Mouse (Mus musculus) midbrain, postnatal 0 days (tissue): ENCODE data around the gene Tspear. TPM values are rescaled to one million over a fixed set of nuclear protein-coding genes. Genes with fewer than 3 reads are reported as not detected.

Source experiments
- ATAC-seq: fragments of 200-750 bp; cut with Nextera tagmentation; 2 replicates; pipeline ENCODE4 v1.8.0; 2017; ENCODE audit warnings: moderate number of reproducible peaks, mild to moderate bottlenecking, moderate TSS enrichment, moderate library complexity; ENCODE audit not compliant: low FRiP score
- DNase-seq: peaks from one replicate; pipeline ENCODE4 v3.0.0-alpha.2; 2015; ENCODE audit warnings: low spot score
- H3K27ac ChIP-seq: fragments of 300-500 bp; sonication (generic); 2 replicates; pipeline ENCODE4 v1.5.1; 2014; ENCODE audit warnings: low read depth, mild to moderate bottlenecking, low read length, mixed read lengths
- H3K27me3 ChIP-seq: fragments of 300-500 bp; sonication (generic); 2 replicates; pipeline ENCODE4 v1.6.1; 2014; ENCODE audit warnings: low read length, control low read depth, mixed read lengths; ENCODE audit not compliant: insufficient read depth
- H3K36me3 ChIP-seq: fragments of 300-500 bp; sonication (generic); 2 replicates; pipeline ENCODE4 v1.6.1; 2014; ENCODE audit warnings: low read length, control low read depth, mixed read lengths; ENCODE audit not compliant: insufficient read depth
- H3K4me1 ChIP-seq: fragments of 300-500 bp; sonication (generic); 2 replicates; pipeline ENCODE4 v1.6.1; 2014; ENCODE audit warnings: mild to moderate bottlenecking, control low read depth, antibody characterized with exemption, low read length, mixed read lengths; ENCODE audit not compliant: insufficient read depth
- H3K4me2 ChIP-seq: fragments of 300-500 bp; sonication (generic); 2 replicates; pipeline ENCODE4 v1.6.1; 2014; ENCODE audit warnings: low read depth, mild to moderate bottlenecking, low read length, mixed read lengths; ENCODE audit not compliant: poor library complexity, severe bottlenecking
- H3K4me3 ChIP-seq: fragments of 300-500 bp; sonication (generic); 2 replicates; pipeline ENCODE4 v1.5.1; 2014; ENCODE audit warnings: low read depth, mild to moderate bottlenecking, low read length, moderate library complexity
- H3K9ac ChIP-seq: fragments of 300-500 bp; sonication (generic); replicated peaks from 2 replicates; pipeline ENCODE4 v1.6.1; 2014; ENCODE audit warnings: mild to moderate bottlenecking, low read length, moderate library complexity, mixed read lengths; ENCODE audit not compliant: poor library complexity, severe bottlenecking
- H3K9me3 ChIP-seq: fragments of 300-500 bp; sonication (generic); 2 replicates; pipeline ENCODE4 v1.6.1; 2016; ENCODE audit warnings: low read length, control low read depth
- CTCF ChIP-seq: IDR thresholded peaks from 2 replicates; pipeline ENCODE4 v1.5.1; 2016; ENCODE audit warnings: antibody characterized with exemption, mild to moderate bottlenecking
- WGBS: fragments of 180-500 bp; shearing (Covaris S2); extraction: QIAGEN DNeasy Blood & Tissue Kit; methylation state at CpG from one replicate; pipeline ENCODE4 v1.1.7; 2014; 5-methylcytosine and 5-hydroxymethylcytosine counted together
- polyA plus RNA-seq: library from polyadenylated mRNA; unstranded; fragments of >200 nt; fragmentation: Nextera tagmentation; extraction: Ambion mirVana; gene quantifications from 2 replicates; pipeline ENCODE4 v1.2.1, GENCODE M21; 2015
- total RNA-seq: library from RNA; depleted of rRNA; stranded (reverse); fragments of >200 nt; gene quantifications from 2 replicates; pipeline ENCODE4 v1.2.3, GENCODE M21; 2014

Tspear gene
- total and polyA plus RNA-seq, 2 experiments from 2014 or later: 0.63 to 1.5 TPM

- DNase-seq (no peak), ATAC-seq (no peak)
- Histone ChIP-seq H3K4me3 (no peak overlapping the region), H3K4me1 (no peaks in the 10 kb centered on the region), H3K9me3 (no peaks in the 10 kb centered on the region), H3K4me2 (no peak overlapping the region), H3K27ac (no peak overlapping the region), H3K27me3 (no peaks in the 10 kb centered on the region), H3K9ac (no peak overlapping the region), H3K36me3 (peaks cover 3% of the 10 kb centered on the region; the same call in 1 of the 2 replicates)
- WGBS: 90% methylated on average over 9 of the region's 9 CpGs
- peak; percentile 26; the same call in 1 of the 2 replicates for TF ChIP-seq CTCF
These were observed 34.3 kb upstream of the Tspear start for GRCm38 (mm10) chr10:77652046-77652445.

- Histone ChIP-seq H3K27ac (no peak overlapping the region), H3K4me3 (no peak overlapping the region), H3K27me3 (no peaks in the 10 kb centered on the region), H3K9ac (no peak overlapping the region), H3K4me2 (no peak overlapping the region), H3K9me3 (no peaks in the 10 kb centered on the region), H3K36me3 (no peaks in the 10 kb centered on the region), H3K4me1 (no peaks in the 10 kb centered on the region)
- TF ChIP-seq CTCF: no peak
- ATAC-seq (no peak), DNase-seq (no peak)
- WGBS: 69% methylated on average over 15 of the region's 15 CpGs
These were observed 27.9 kb upstream of the Tspear start for GRCm38 (mm10) chr10:77658286-77658994.

GRCm38 (mm10) chr10:77663949-77664665, 22.3 kb upstream of the Tspear start:
- ATAC-seq: no peak
- no peak for TF ChIP-seq CTCF
- Histone ChIP-seq H3K27ac (no peak overlapping the region), H3K36me3 (no peaks in the 10 kb centered on the region), H3K4me3 (no peak overlapping the region), H3K9ac (no peak overlapping the region), H3K9me3 (no peaks in the 10 kb centered on the region), H3K4me1 (no peaks in the 10 kb centered on the region), H3K27me3 (no peaks in the 10 kb centered on the region), H3K4me2 (no peak overlapping the region)
- no peak for DNase-seq
- 62% methylated on average over 43 of the region's 43 CpGs for WGBS

- Histone ChIP-seq H3K36me3 (no peaks in the 10 kb centered on the region), H3K4me3 (no peak overlapping the region), H3K9ac (no peak overlapping the region), H3K4me2 (no peak overlapping the region), H3K4me1 (no peaks in the 10 kb centered on the region), H3K9me3 (no peaks in the 10 kb centered on the region), H3K27ac (no peak overlapping the region), H3K27me3 (no peaks in the 10 kb centered on the region)
- ATAC-seq (no peak), DNase-seq (peak; percentile 28)
- no peak for TF ChIP-seq CTCF
- 84% methylated on average over 8 of the region's 8 CpGs for WGBS
These were observed 20.0 kb upstream of the Tspear start for GRCm38 (mm10) chr10:77666342-77666741.

GRCm38 (mm10) chr10:77667402-77667801, 19.0 kb upstream of the Tspear start:
- H3K9ac ChIP-seq: no peak overlapping the region
- TF ChIP-seq CTCF: no peak
- no peak overlapping the region for H3K4me3 ChIP-seq
- H3K9me3 ChIP-seq: no peaks in the 10 kb centered on the region
- DNase-seq (no peak), ATAC-seq (no peak)
- no peak overlapping the region for H3K4me2 ChIP-seq
- H3K36me3 ChIP-seq: no peaks in the 10 kb centered on the region
- H3K4me1 ChIP-seq: no peaks in the 10 kb centered on the region
- no peaks in the 10 kb centered on the region for H3K27me3 ChIP-seq
- 82% methylated on average over 4 of the region's 4 CpGs for WGBS
- no peak overlapping the region for H3K27ac ChIP-seq

- Histone ChIP-seq H3K27me3 (no peaks in the 10 kb centered on the region), H3K4me2 (no peak overlapping the region), H3K4me1 (no peaks in the 10 kb centered on the region), H3K4me3 (no peak overlapping the region), H3K9ac (no peak overlapping the region), H3K27ac (no peak overlapping the region), H3K9me3 (no peaks in the 10 kb centered on the region), H3K36me3 (no peaks in the 10 kb centered on the region)
- DNase-seq (no peak), ATAC-seq (no peak)
- no peak for TF ChIP-seq CTCF
- 74% methylated on average over 4 of the region's 4 CpGs for WGBS
These were observed 15.7 kb upstream of the Tspear start for GRCm38 (mm10) chr10:77670710-77671109.
